Mouse (Mus musculus) liver, adult 2 months (tissue): ENCODE measurements at regions not wholly inside any gene's neighbourhood (a gene's known extent, or its start where the extent isn't known, plus 50 kb on each side); places are given as distances from the start of the nearest gene placed in this dataset.
"Not testable (repeated sequence)": the region's sequence is repeated elsewhere in the genome, so short reads cannot be mapped to it uniquely, and the experiment has no call there.

Experiments used
- DNase-seq: peaks from one replicate; pipeline ENCODE4 v3.0.0-alpha.2; 2011; ENCODE audit warnings: low read depth, low spot score; ENCODE audit errors: extremely low read depth
- H3K27ac ChIP-seq: fragments of 200-500 bp; replicated peaks from 2 replicates; pipeline ENCODE4 v1.5.1; 2012; ENCODE audit warnings: low read depth, mild to moderate bottlenecking, control low read depth, inconsistent platforms, low read length; ENCODE audit not compliant: insufficient read depth
- H3K27me3 ChIP-seq: fragments of 200-500 bp; 2 replicates; pipeline ENCODE4 v1.6.1; 2012; ENCODE audit warnings: mild to moderate bottlenecking, moderate library complexity, low read length, inconsistent platforms; ENCODE audit not compliant: control insufficient read depth, insufficient read depth
- H3K36me3 ChIP-seq: fragments of 200-500 bp; 2 replicates; pipeline ENCODE4 v1.6.1; 2012; ENCODE audit warnings: low read length, inconsistent platforms; ENCODE audit not compliant: control insufficient read depth, insufficient read depth
- H3K4me1 ChIP-seq: fragments of 200-500 bp; 2 replicates; pipeline ENCODE4 v1.6.1; 2011; ENCODE audit warnings: low read length; ENCODE audit not compliant: control insufficient read depth, insufficient read depth
- H3K4me3 ChIP-seq: fragments of 200-500 bp; 2 replicates; pipeline ENCODE4 v1.5.1; 2011; ENCODE audit warnings: low read depth, mild to moderate bottlenecking, control low read depth, low read length, moderate library complexity; ENCODE audit not compliant: insufficient read depth
- H3K79me2 ChIP-seq: fragments of 200-500 bp; 2 replicates; pipeline ENCODE4 v1.6.1; 2012; ENCODE audit warnings: inconsistent platforms, mild to moderate bottlenecking, low read length, moderate library complexity; ENCODE audit not compliant: control insufficient read depth, insufficient read depth
- H3K9ac ChIP-seq: fragments of 200-500 bp; 2 replicates; pipeline ENCODE4 v1.6.1; 2012; ENCODE audit warnings: low read depth, mild to moderate bottlenecking, control low read depth, inconsistent platforms, low read length
- CTCF ChIP-seq: fragments of 200-500 bp; IDR thresholded peaks from 2 replicates; pipeline ENCODE4 v1.5.1; 2011; ENCODE audit warnings: low read depth, low read length, control low read depth
- POLR2A ChIP-seq: fragments of 200-500 bp; IDR thresholded peaks from 2 replicates; pipeline ENCODE4 v1.6.1; 2011; ENCODE audit warnings: low read length, control low read depth; ENCODE audit not compliant: insufficient read depth; ENCODE audit errors: extremely low read depth
- WGBS: fragments of 180-500 bp; shearing (Covaris S2); methylation state at CpG from one replicate; pipeline ENCODE4 v1.1.7; 2018; 5-methylcytosine and 5-hydroxymethylcytosine counted together

DNA sequence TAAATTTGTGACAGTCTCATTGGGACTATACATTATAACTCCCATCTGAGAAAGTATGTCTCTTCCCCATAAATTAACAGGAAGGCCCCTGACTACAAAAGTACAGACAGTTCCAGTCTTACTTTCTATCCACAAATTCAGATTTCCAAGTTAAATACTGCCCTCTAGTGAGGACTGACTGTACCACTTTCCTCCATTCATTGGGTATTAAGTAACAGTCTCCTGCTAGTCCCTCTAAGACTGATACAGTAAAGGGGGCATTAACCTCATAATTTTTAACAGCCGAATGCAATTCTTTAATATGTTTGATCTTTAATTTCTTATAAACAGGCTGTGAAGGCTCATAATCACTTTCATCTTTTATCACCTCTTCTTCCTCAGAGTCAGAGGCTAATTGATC lies 131.0 kb upstream of the Adcyap1 start:
- WGBS = 61% methylated on average over 1 of the region's 1 CpGs
- H3K27ac ChIP-seq = not testable (repeated sequence)

DNA sequence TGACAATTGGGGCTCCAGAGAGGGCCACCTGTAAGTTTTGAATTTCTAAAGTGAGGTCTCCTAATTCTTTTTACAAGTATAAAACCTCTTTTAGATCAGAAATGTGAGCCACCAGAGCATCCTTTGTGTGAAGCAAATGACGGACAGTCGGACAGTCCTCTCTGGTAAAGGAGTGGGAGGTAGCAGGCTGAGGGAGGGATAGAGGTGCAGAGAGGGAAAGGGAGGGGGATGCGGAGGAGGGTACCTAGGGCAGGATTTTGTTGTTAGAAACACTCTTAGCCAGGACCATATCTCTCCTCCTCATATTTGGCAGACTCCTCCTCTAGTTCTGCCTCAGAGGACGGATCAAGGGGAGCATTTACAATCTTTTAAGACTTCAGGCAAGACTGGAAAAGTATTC lies 130.3 kb upstream of the Adcyap1 start:
- Histone ChIP-seq H3K27me3 (no peaks in the 10 kb centered on the region), H3K9ac (no peak overlapping the region), H3K4me1 (no peaks in the 10 kb centered on the region), H3K4me3 (no peak overlapping the region), H3K36me3 (no peaks in the 10 kb centered on the region), H3K27ac (no peak overlapping the region), H3K79me2 (no peaks in the 10 kb centered on the region)
- 48% methylated on average over 4 of the region's 4 CpGs for WGBS
- no peak for TF ChIP-seq CTCF
- no peak for TF ChIP-seq POLR2A
- no peak for DNase-seq

More for the DNA sequence above, 131.0 kb upstream of the Adcyap1 start:
- H3K79me2 ChIP-seq, H3K27me3 ChIP-seq, H3K36me3 ChIP-seq, H3K4me3 ChIP-seq, H3K4me1 ChIP-seq, H3K9ac ChIP-seq: not testable (repeated sequence)
- peak; percentile 24 for DNase-seq

DNA sequence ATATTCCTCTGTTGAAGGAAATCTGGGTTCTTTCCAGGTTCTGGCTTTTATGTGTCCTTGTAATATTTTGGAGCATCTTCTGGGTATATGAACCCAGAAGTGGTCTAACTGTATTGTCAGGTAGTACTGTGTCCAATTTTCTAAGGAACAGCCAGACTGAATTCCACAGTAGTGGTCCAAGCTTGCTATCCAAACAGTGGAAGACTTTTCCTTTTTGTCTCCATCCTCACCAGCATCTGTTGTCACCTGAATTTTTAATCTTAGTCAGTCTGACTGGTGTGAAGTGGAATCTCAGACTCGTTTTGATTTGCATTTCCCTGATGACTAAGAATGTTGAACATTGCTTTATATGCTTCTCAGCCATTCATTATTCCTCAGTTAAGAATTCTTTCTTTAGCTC lies 114.8 kb upstream of the Adcyap1 start:
- no peak overlapping the region for H3K4me3 ChIP-seq
- no peaks in the 10 kb centered on the region for H3K79me2 ChIP-seq
- DNase-seq = no peak
- no peak for TF ChIP-seq CTCF
- TF ChIP-seq POLR2A = no peak
- 38% methylated on average over 1 of the region's 1 CpGs for WGBS
- no peak overlapping the region for H3K9ac ChIP-seq
- H3K4me1 ChIP-seq = no peaks in the 10 kb centered on the region
- no peak overlapping the region for H3K27ac ChIP-seq
- no peaks in the 10 kb centered on the region for H3K27me3 ChIP-seq
- no peaks in the 10 kb centered on the region for H3K36me3 ChIP-seq

DNA sequence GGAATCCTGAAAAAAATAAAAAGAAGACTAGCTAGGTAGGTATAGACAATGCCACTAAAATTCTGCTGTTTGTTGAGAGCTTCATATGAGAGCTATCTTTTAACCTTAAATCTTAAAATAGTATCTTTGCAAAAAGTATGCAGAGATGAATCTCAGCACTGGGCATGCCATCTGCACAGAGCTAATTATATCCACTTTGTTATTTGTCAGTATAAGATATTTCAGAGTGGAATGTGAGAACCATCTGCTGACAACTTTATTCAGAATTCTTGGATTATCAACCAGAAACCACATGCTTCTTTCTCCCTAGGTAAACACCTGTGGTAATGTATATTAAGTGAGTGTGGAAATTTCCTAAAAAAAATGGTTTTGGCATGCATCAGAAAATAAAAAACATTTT lies 94.3 kb upstream of the Adcyap1 start:
- H3K4me3 ChIP-seq = no peak overlapping the region
- no peak for DNase-seq
- H3K36me3 ChIP-seq = no peaks in the 10 kb centered on the region
- no peaks in the 10 kb centered on the region for H3K4me1 ChIP-seq
- H3K9ac ChIP-seq = no peak overlapping the region
- no peak for TF ChIP-seq POLR2A
- no peak for TF ChIP-seq CTCF
- no peaks in the 10 kb centered on the region for H3K27me3 ChIP-seq
- H3K27ac ChIP-seq = no peak overlapping the region
- H3K79me2 ChIP-seq = no peaks in the 10 kb centered on the region

DNA sequence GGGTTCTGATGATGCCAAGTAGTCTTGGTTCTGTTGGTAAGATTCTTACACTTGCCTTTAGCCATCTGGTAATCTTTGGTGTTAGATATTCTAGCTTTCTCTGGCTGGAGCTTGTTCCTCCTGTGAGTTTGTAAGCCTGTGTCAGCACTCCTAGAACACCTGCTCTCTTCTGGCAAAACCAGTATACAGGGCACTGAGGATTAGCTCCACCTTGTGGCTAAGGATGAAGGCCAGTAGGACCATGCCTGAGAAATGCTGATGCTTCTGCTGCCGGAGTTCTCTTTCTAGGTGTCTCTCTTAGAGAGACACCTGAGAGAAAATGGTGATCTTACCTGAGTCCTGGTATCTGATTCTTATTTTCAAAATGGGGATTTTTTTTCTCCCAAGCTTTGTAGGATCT lies 58.8 kb upstream of the Adcyap1 start:
- TF ChIP-seq CTCF = no peak
- TF ChIP-seq POLR2A = no peak
- 56% methylated on average over 1 of the region's 1 CpGs for WGBS
- Histone ChIP-seq H3K79me2 (no peaks in the 10 kb centered on the region), H3K4me1 (no peaks in the 10 kb centered on the region), H3K9ac (no peak overlapping the region), H3K4me3 (no peak overlapping the region), H3K27ac (no peak overlapping the region), H3K27me3 (no peaks in the 10 kb centered on the region), H3K36me3 (no peaks in the 10 kb centered on the region)
- no peak for DNase-seq

DNA sequence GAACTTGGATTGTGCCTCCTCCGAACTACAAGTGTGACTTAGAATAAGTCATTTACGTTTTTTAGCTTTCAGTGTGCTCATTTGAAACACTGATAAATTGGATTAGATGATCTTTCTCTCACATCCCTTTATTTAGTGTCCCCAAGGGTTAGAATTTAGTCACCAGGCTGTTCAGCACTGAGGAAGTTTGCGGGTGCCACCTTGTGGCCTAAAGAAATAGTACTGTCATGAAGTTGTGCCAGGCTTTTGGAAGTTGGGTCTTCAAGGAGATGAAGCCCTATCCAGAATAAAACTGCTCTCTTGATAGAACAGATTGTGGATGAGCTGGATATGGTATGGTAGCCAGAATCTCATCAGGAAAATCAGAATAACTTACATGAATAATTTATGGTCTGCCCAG lies 57.7 kb upstream of the Adcyap1 start:
- Histone ChIP-seq H3K9ac (no peak overlapping the region), H3K27me3 (no peaks in the 10 kb centered on the region), H3K4me3 (no peak overlapping the region), H3K27ac (no peak overlapping the region), H3K79me2 (no peaks in the 10 kb centered on the region), H3K36me3 (no peaks in the 10 kb centered on the region), H3K4me1 (no peaks in the 10 kb centered on the region)
- no peak for DNase-seq
- TF ChIP-seq POLR2A (no peak), CTCF (no peak)
- 24% methylated on average over 3 of the region's 3 CpGs for WGBS
